Mouse (Mus musculus): ENCODE data around the gene Astn2.

Astn2 gene

GRCm38 (mm10) chr4:66404201-66404711 lies at the start of gene Astn2:
Gene Astn2 (minus strand): TSS chr4:66404611.
- no peak for DNase-seq (ENCODE audit: low read depth, low spot score)

- peak; percentile 6 for DNase-seq (ENCODE audit: low read depth, low spot score)
These were observed 45.7 kb upstream of the Astn2 start for GRCm38 (mm10) chr4:66450115-66450514.

- no peak for DNase-seq (ENCODE audit: low read depth, low spot score)
These were observed 26.8 kb upstream of the Astn2 start for GRCm38 (mm10) chr4:66431256-66431655.

- DNase-seq (ENCODE audit: low read depth, low spot score) = peak; percentile 1
These were observed 21.4 kb upstream of the Astn2 start for GRCm38 (mm10) chr4:66425804-66426203.

GRCm38 (mm10) chr4:66414778-66415177 lies 10.4 kb upstream of the Astn2 start:
- DNase-seq (ENCODE audit: low read depth, low spot score) = no peak

- DNase-seq (ENCODE audit: low read depth, low spot score) = no peak
These were observed 675 bp upstream of the Astn2 start for GRCm38 (mm10) chr4:66405086-66405485.

GRCm38 (mm10) chr4:66403708-66404200 lies 657 bp downstream of the Astn2 start:
- DNase-seq (ENCODE audit: low read depth, low spot score) = peak; percentile 26

- DNase-seq (ENCODE audit: low read depth, low spot score) = peak; percentile 46
These were observed 1.2 kb downstream of the Astn2 start for GRCm38 (mm10) chr4:66403116-66403707.

GRCm38 (mm10) chr4:66402611-66403010 lies 1.8 kb downstream of the Astn2 start:
- DNase-seq (ENCODE audit: low read depth, low spot score) = peak; percentile 26

- DNase-seq (ENCODE audit: low read depth, low spot score) = no peak
These were observed 3.2 kb downstream of the Astn2 start for GRCm38 (mm10) chr4:66401186-66401681.

- peak; percentile 21 for DNase-seq (ENCODE audit: low read depth, low spot score)
These were observed 5.3 kb downstream of the Astn2 start for GRCm38 (mm10) chr4:66399066-66399465.

GRCm38 (mm10) chr4:66397216-66397615 lies 7.2 kb downstream of the Astn2 start:
- DNase-seq (ENCODE audit: low read depth, low spot score) = no peak

GRCm38 (mm10) chr4:66393294-66393693 lies 11.1 kb downstream of the Astn2 start:
- DNase-seq (ENCODE audit: low read depth, low spot score) = no peak

GRCm38 (mm10) chr4:66390480-66390879 lies 13.9 kb downstream of the Astn2 start:
- no peak for DNase-seq (ENCODE audit: low read depth, low spot score)

- DNase-seq (ENCODE audit: low read depth, low spot score) = no peak
These were observed 25.8 kb downstream of the Astn2 start for GRCm38 (mm10) chr4:66378586-66378985.

- no peak for DNase-seq (ENCODE audit: low read depth, low spot score)
These were observed 33.8 kb downstream of the Astn2 start for GRCm38 (mm10) chr4:66370557-66371071.

GRCm38 (mm10) chr4:66365500-66365899 lies 38.9 kb downstream of the Astn2 start:
- no peak for DNase-seq (ENCODE audit: low read depth, low spot score)

GRCm38 (mm10) chr4:66344632-66345031 lies 59.8 kb downstream of the Astn2 start:
- DNase-seq (ENCODE audit: low read depth, low spot score) = no peak

GRCm38 (mm10) chr4:66337443-66337842 lies 67.0 kb downstream of the Astn2 start:
- no peak for DNase-seq (ENCODE audit: low read depth, low spot score)

GRCm38 (mm10) chr4:66330600-66331285 lies 73.7 kb downstream of the Astn2 start:
- peak; percentile 75 for DNase-seq (ENCODE audit: low read depth, low spot score)

GRCm38 (mm10) chr4:66321051-66321450 lies 83.4 kb downstream of the Astn2 start:
- no peak for DNase-seq (ENCODE audit: low read depth, low spot score)

- no peak for DNase-seq (ENCODE audit: low read depth, low spot score)
These were observed 89.5 kb downstream of the Astn2 start for GRCm38 (mm10) chr4:66314806-66315484.
